ENCODE assay signal across 9 mouse cellular contexts in the genomic region with DNA sequence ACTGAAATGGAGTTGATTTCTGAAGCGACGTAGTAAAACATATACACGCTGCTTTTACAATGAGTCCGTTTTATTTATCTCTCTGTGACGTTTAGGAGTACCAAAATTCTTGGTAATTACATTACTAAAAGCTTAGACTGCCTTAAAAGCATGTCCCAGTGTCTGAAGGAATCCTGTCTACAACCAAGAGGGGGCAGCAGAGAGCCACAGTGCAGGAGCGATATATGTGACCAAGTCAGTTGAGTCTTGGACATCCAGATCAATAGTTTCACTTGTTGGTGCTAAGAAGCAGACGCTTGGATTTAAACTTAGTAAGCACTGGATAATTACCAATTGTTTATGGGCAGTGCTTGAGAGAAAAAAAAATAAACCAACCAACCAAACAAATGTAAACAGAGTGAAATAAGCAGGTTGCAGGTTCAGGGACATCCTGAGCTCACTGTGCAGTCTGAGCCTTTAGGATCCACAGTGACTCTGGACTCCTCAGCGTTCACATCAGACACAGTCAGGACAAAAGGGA. TPM values are rescaled to one million over a fixed set of nuclear protein-coding genes. Genes with fewer than 3 reads are reported as not detected.
A peak's percentile ranks its signal among the peaks of the same experiment; 100 is the strongest.
DNase-seq lines count a peak whose midpoint lies in the region; ATAC-seq lines count a peak whose summit lies in the region.
"Had no signal": no experiment of that assay in that cellular context is flagged by ENCODE, and none has a peak within 500 bp of the region (broad histone marks: within the 10 kb centered on the region; RNA-seq: fewer than 3 reads in every experiment).

No protein-coding gene starts in this region.

- no peak overlapping the region for H3K4me2 ChIP-seq in midbrain, embryonic 15.5 days
- H3K4me2 ChIP-seq in liver, embryonic 13.5 days = no peak overlapping the region
- H3K4me2 ChIP-seq: neural tube, embryonic 13.5 days had no signal

- H3K9me3 ChIP-seq in midbrain, embryonic 10.5 days (replicated peaks) = 0 out of 2 replicates have a peak, but pooled peaks cover under 1% of the 10 kb centered on the region
- H3K9me3 ChIP-seq in midbrain, embryonic 15.5 days = no peaks in the 10 kb centered on the region
- no peaks in the 10 kb centered on the region for H3K9me3 ChIP-seq in liver, embryonic 13.5 days (replicated peaks)
- H3K9me3 ChIP-seq: neural tube, embryonic 13.5 days had no signal

- peak overlapping the region; percentile 81; the same call in 1 of the 2 replicates for H3K27ac ChIP-seq in midbrain, embryonic 10.5 days (replicated peaks)
- H3K27ac ChIP-seq in midbrain, embryonic 15.5 days = no peak overlapping the region
- H3K27ac ChIP-seq in liver, embryonic 13.5 days = no peak overlapping the region
- H3K27ac ChIP-seq: neural tube, embryonic 13.5 days had no signal

- WGBS in midbrain, embryonic 10.5 days = 38% methylated on average over 8 of the region's 8 CpGs
- 42% methylated on average over 8 of the region's 8 CpGs for WGBS in midbrain, embryonic 15.5 days
- 19% methylated on average over 8 of the region's 8 CpGs for WGBS in liver, embryonic 13.5 days (ENCODE audit: insufficient replicate concordance)

- no peak overlapping the region for H3K4me3 ChIP-seq in midbrain, embryonic 10.5 days
- H3K4me3 ChIP-seq in midbrain, embryonic 15.5 days = no peak overlapping the region
- no peak overlapping the region for H3K4me3 ChIP-seq in liver, embryonic 13.5 days (replicated peaks)
- H3K4me3 ChIP-seq: neural tube, embryonic 13.5 days had no signal

- H3K36me3 ChIP-seq in midbrain, embryonic 10.5 days = no peaks in the 10 kb centered on the region
- no peaks in the 10 kb centered on the region for H3K36me3 ChIP-seq in midbrain, embryonic 15.5 days (replicated peaks)
- no peaks in the 10 kb centered on the region for H3K36me3 ChIP-seq in liver, embryonic 13.5 days
- H3K36me3 ChIP-seq: neural tube, embryonic 13.5 days had no signal

- no peaks in the 10 kb centered on the region for H3K27me3 ChIP-seq in midbrain, embryonic 10.5 days (ENCODE audit: low read depth, poor library complexity, severe bottlenecking)
- H3K27me3 ChIP-seq in midbrain, embryonic 15.5 days (replicated peaks) = no peaks in the 10 kb centered on the region
- H3K27me3 ChIP-seq in liver, embryonic 13.5 days = no peaks in the 10 kb centered on the region
- H3K27me3 ChIP-seq: neural tube, embryonic 13.5 days had no signal

- no peak for ATAC-seq in midbrain, embryonic 15.5 days (replicated peaks)
- ATAC-seq in liver, embryonic 13.5 days (ENCODE audit: low read depth) = no peak

- H3K4me1 ChIP-seq in midbrain, embryonic 10.5 days = peaks cover 47% of the 10 kb centered on the region
- H3K4me1 ChIP-seq in midbrain, embryonic 15.5 days = peaks cover 8% of the 10 kb centered on the region; the same call in 1 of the 2 replicates
- H3K4me1 ChIP-seq in liver, embryonic 13.5 days (replicated peaks) = no peaks in the 10 kb centered on the region
- H3K4me1 ChIP-seq: neural tube, embryonic 13.5 days had no signal

- DNase-seq in midbrain, embryonic 10.5 days (ENCODE audit: low spot score) = peak; percentile 70
- peak; percentile 52 to 59 for DNase-seq in adrenal gland, adult 18-20 months (ENCODE audit: low spot score in 2 of 2)
- peak; percentile 64 for DNase-seq in embryo, embryonic 11 days
- peak; percentile 76 for DNase-seq in induced T-regulatory cell, adult 2 months (ENCODE audit: low read depth)
- DNase-seq in liver, embryonic 13.5 days = peak; percentile 15
- DNase-seq in retina, embryonic 14.5 days (ENCODE audit: low spot score) = peak; percentile 80
- DNase-seq in Muller cell, postnatal 12 days (ENCODE audit: inconsistent ontology term) = no peak

- H3K9ac ChIP-seq in midbrain, embryonic 15.5 days = no peak overlapping the region
- H3K9ac ChIP-seq in liver, embryonic 13.5 days = no peak overlapping the region
- H3K9ac ChIP-seq: neural tube, embryonic 13.5 days had no signal

RNA-seq across cellular contexts. Expression of a gene that starts 38.9 kb away (rescaled TPM):
- 142 and 176 TPM in 2 replicates for polyA plus RNA-seq in midbrain, embryonic 10.5 days (2016; fragmentation: Nextera tagmentation; extraction: Ambion mirVana)
- polyA plus RNA-seq in midbrain, embryonic 15.5 days (2015; fragmentation: Nextera tagmentation; extraction: Ambion mirVana) = 384 and 407 TPM in 2 replicates
- total RNA-seq in adrenal gland, adult 18-20 months (2021) = 100 to 1,000 TPM; 309 to 380 TPM
- 70.2 and 87.0 TPM in 2 replicates for polyA plus RNA-seq in liver, embryonic 13.5 days (2015; fragmentation: Nextera tagmentation; extraction: Ambion mirVana)
